Mouse (Mus musculus): Measurements from ENCODE around the gene Fosl2.
A peak's percentile ranks its signal among the peaks of the same experiment; 100 is the strongest.

Fosl2 gene

GRCm38 (mm10) chr5:32135336-32136206 is at the start of gene Fosl2:
TSS of gene Fosl2 (plus strand) at chr5:32135801.
- peak; percentile 57 to 60 for DNase-seq (ENCODE audit: low spot score in 2 of 2)

GRCm38 (mm10) chr5:32085971-32086370 is 49.6 kb upstream of the Fosl2 start:
- DNase-seq (ENCODE audit: low spot score in 2 of 2) = no peak

- DNase-seq (ENCODE audit: low spot score in 2 of 2) = no peak
Measured at GRCm38 (mm10) chr5:32086526-32087090, 49.0 kb upstream of the Fosl2 start.

GRCm38 (mm10) chr5:32089481-32089880 is 46.1 kb upstream of the Fosl2 start:
- no peak for DNase-seq (ENCODE audit: low spot score in 2 of 2)

GRCm38 (mm10) chr5:32092281-32092680 is 43.3 kb upstream of the Fosl2 start:
- no peak for DNase-seq (ENCODE audit: low spot score in 2 of 2)

- no peak for DNase-seq (ENCODE audit: low spot score in 2 of 2)
Measured at GRCm38 (mm10) chr5:32098691-32099090, 36.9 kb upstream of the Fosl2 start.

- no peak for DNase-seq (ENCODE audit: low spot score in 2 of 2)
Measured at GRCm38 (mm10) chr5:32102484-32102883, 33.1 kb upstream of the Fosl2 start.

GRCm38 (mm10) chr5:32102971-32103431 is 32.6 kb upstream of the Fosl2 start:
- no peak for DNase-seq (ENCODE audit: low spot score in 2 of 2)

- no peak for DNase-seq (ENCODE audit: low spot score in 2 of 2)
Measured at GRCm38 (mm10) chr5:32103545-32103944, 32.1 kb upstream of the Fosl2 start.

GRCm38 (mm10) chr5:32104119-32104990 is 31.2 kb upstream of the Fosl2 start:
- DNase-seq (ENCODE audit: low spot score in 2 of 2) = peak; percentile 28 to 64

GRCm38 (mm10) chr5:32106473-32107140 is 29.0 kb upstream of the Fosl2 start:
- DNase-seq (ENCODE audit: low spot score in 2 of 2) = no peak

- no peak for DNase-seq (ENCODE audit: low spot score in 2 of 2)
Measured at GRCm38 (mm10) chr5:32110651-32111050, 24.9 kb upstream of the Fosl2 start.

GRCm38 (mm10) chr5:32112206-32112916 is 23.2 kb upstream of the Fosl2 start:
- DNase-seq (ENCODE audit: low spot score in 2 of 2) = no peak

GRCm38 (mm10) chr5:32120901-32121376 is 14.7 kb upstream of the Fosl2 start:
- no peak for DNase-seq (ENCODE audit: low spot score in 2 of 2)

- DNase-seq (ENCODE audit: low spot score in 2 of 2) = no peak
Measured at GRCm38 (mm10) chr5:32121936-32122335, 13.7 kb upstream of the Fosl2 start.

GRCm38 (mm10) chr5:32122363-32122762 is 13.2 kb upstream of the Fosl2 start:
- no peak for DNase-seq (ENCODE audit: low spot score in 2 of 2)

GRCm38 (mm10) chr5:32124957-32125356 is 10.6 kb upstream of the Fosl2 start:
- DNase-seq (ENCODE audit: low spot score in 2 of 2) = no peak

GRCm38 (mm10) chr5:32127226-32127625 is 8.4 kb upstream of the Fosl2 start:
- DNase-seq (ENCODE audit: low spot score in 2 of 2) = no peak

- DNase-seq (ENCODE audit: low spot score in 2 of 2) = no peak
Measured at GRCm38 (mm10) chr5:32127927-32128326, 7.7 kb upstream of the Fosl2 start.

- DNase-seq (ENCODE audit: low spot score in 2 of 2) = peak in 1 of 2 experiments; percentile 19
Measured at GRCm38 (mm10) chr5:32132971-32133501, 2.6 kb upstream of the Fosl2 start.
